Mouse (Mus musculus) G1E (cell line): Measurements from ENCODE around the gene Cmss1. TPM values are rescaled to one million over a fixed set of nuclear protein-coding genes. Genes with fewer than 3 reads are reported as not detected.

Experiments
- ATAC-seq: 2 replicates; pipeline ENCODE4 v1.8.0; 2016; ENCODE audit warnings: mild to moderate bottlenecking; ENCODE audit not compliant: insufficient number of reproducible peaks, poor library complexity, low FRiP score, severe bottlenecking; ENCODE audit errors: extremely low read depth
- DNase-seq: peaks from one replicate; pipeline ENCODE4 v3.0.0; 2012; ENCODE audit warnings: low spot score
- H3K27me3 ChIP-seq: 2 replicates; pipeline ENCODE4 v1.6.1; 2012; ENCODE audit warnings: mild to moderate bottlenecking, low read length, inconsistent platforms; ENCODE audit not compliant: insufficient read depth
- H3K36me3 ChIP-seq: replicated peaks from 2 replicates; pipeline ENCODE3; 2012; ENCODE audit warnings: mild to moderate bottlenecking, inconsistent platforms
- H3K4me1 ChIP-seq: 2 replicates; pipeline ENCODE4 v1.6.1; 2012; ENCODE audit warnings: low read depth, low read length, inconsistent platforms, mixed read lengths; ENCODE audit not compliant: insufficient read depth
- H3K4me3 ChIP-seq: 2 replicates; pipeline ENCODE4 v1.5.1; 2012; ENCODE audit warnings: low read depth, mild to moderate bottlenecking, inconsistent platforms, low read length, moderate library complexity, mixed read lengths
- H3K9me3 ChIP-seq: replicated peaks from 2 replicates; pipeline ENCODE4 v1.6.1; 2012; ENCODE audit warnings: inconsistent platforms
- CTCF ChIP-seq: IDR thresholded peaks from 2 replicates; pipeline ENCODE4 v1.5.1; 2012; ENCODE audit warnings: low read depth, low read length, inconsistent platforms, mixed read lengths
- GATA1 ChIP-seq: IDR thresholded peaks from 2 replicates; pipeline ENCODE4 v1.6.1; 2012; ENCODE audit warnings: borderline replicate concordance, low read length, inconsistent platforms, mixed read lengths
- GATA2 ChIP-seq: IDR thresholded peaks from 2 replicates; pipeline ENCODE4 v1.6.1; 2012; ENCODE audit warnings: low read depth, low read length, inconsistent platforms, borderline replicate concordance
- POLR2AphosphoS5 ChIP-seq: IDR thresholded peaks from 2 replicates; pipeline ENCODE4 v1.6.1; 2012; ENCODE audit warnings: low read depth, low read length, inconsistent platforms; ENCODE audit not compliant: insufficient replicate concordance
- TAL1 ChIP-seq: conservative IDR thresholded peaks from 2 replicates; pipeline ENCODE4 v1.6.1; 2012; ENCODE audit warnings: low read depth, low read length, inconsistent platforms, mixed read lengths
- polyA plus RNA-seq: library from polyadenylated mRNA; stranded (reverse); fragments of >175 nt; gene quantifications from 2 replicates; pipeline ENCODE4 v1.2.3, GENCODE M21; 2012
- total RNA-seq, 2 experiments: library from RNA; stranded (forward) in 1 of 2; stranded (reverse) in 1 of 2; fragments of 200-1000 nt in 1 of 2; fragments of >200 nt in 1 of 2; fragmentation: Nextera tagmentation in 1 of 2; gene quantifications; 2 replicates each; pipeline ENCODE4 v1.2.3; 2014 to 2017

Gene Cmss1
- total and polyA plus RNA-seq, 3 experiments = 12.8 to 66.7 (median 66.3) TPM

GRCm38 (mm10) chr16:57500851-57501250 lies 105.8 kb downstream of the Cmss1 start:
- no peak for TF ChIP-seq POLR2AphosphoS5
- no peak for TF ChIP-seq TAL1
- no peak for TF ChIP-seq GATA2
- TF ChIP-seq CTCF = no peak
- no peak for TF ChIP-seq GATA1
- no peak for ATAC-seq
- H3K36me3 ChIP-seq = peaks cover 6% of the 10 kb centered on the region
- no peak overlapping the region for H3K4me3 ChIP-seq
- DNase-seq = no peak
- H3K27me3 ChIP-seq = no peaks in the 10 kb centered on the region
- no peaks in the 10 kb centered on the region for H3K9me3 ChIP-seq
- no peaks in the 10 kb centered on the region for H3K4me1 ChIP-seq

DNA sequence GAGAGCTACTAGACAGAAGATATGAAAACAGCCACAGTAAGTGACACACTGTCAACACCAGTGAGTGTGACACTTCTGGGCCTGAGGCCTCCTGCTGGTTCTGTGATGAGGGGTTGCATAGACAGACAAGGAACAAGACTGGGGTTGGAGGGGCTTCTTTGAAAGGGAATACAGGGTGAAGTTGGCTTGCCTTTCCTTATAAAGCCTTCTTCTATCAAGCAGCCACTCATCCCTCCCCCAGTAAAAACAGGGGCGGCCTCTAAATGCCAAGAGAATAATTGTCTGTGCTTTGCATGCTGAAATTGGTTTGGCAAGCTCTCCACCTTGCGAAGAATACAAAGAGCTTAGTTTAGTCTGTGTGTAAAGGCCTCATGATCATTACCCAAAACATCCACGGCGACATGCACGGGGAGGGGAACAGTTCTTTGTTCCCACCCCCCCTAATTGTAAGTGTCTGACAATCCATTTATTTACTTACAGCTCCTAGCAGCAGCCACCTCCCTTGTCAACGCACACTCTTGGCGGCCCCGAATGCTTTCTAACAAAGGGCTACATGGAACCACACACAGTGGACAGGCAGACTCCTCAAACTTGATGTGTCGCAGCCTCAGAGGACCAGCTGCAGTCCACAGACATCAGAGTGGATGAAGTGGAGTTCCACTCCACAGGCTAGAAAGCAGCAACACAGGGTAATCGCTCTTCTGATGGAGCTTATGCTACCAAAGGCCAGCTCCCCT lies 110.1 kb downstream of the Cmss1 start:
- Histone ChIP-seq H3K9me3 (no peaks in the 10 kb centered on the region), H3K4me1 (no peaks in the 10 kb centered on the region), H3K27me3 (no peaks in the 10 kb centered on the region), H3K36me3 (peaks cover 6% of the 10 kb centered on the region), H3K4me3 (no peak overlapping the region)
- ATAC-seq (no peak), DNase-seq (no peak)
- no peak for TF ChIP-seq GATA2
- TF ChIP-seq TAL1 = no peak
- no peak for TF ChIP-seq CTCF
- TF ChIP-seq POLR2AphosphoS5 = no peak
- no peak for TF ChIP-seq GATA1

GRCm38 (mm10) chr16:57495476-57496203 lies 111.0 kb downstream of the Cmss1 start:
- H3K27me3 ChIP-seq = no peaks in the 10 kb centered on the region
- H3K4me1 ChIP-seq = no peaks in the 10 kb centered on the region
- DNase-seq (no peak), ATAC-seq (no peak)
- no peaks in the 10 kb centered on the region for H3K9me3 ChIP-seq
- TF ChIP-seq TAL1 (no peak), CTCF (no peak), GATA2 (no peak), POLR2AphosphoS5 (no peak), GATA1 (no peak)
- H3K36me3 ChIP-seq = peaks cover 6% of the 10 kb centered on the region
- H3K4me3 ChIP-seq = no peak overlapping the region

GRCm38 (mm10) chr16:57491853-57492252 lies 114.8 kb downstream of the Cmss1 start:
- Histone ChIP-seq H3K27me3 (no peaks in the 10 kb centered on the region), H3K4me1 (no peaks in the 10 kb centered on the region), H3K36me3 (peaks cover 2% of the 10 kb centered on the region), H3K9me3 (no peaks in the 10 kb centered on the region), H3K4me3 (no peak overlapping the region)
- DNase-seq (no peak), ATAC-seq (no peak)
- no peak for TF ChIP-seq GATA1
- no peak for TF ChIP-seq TAL1
- TF ChIP-seq CTCF = no peak
- TF ChIP-seq POLR2AphosphoS5 = no peak
- no peak for TF ChIP-seq GATA2

DNA sequence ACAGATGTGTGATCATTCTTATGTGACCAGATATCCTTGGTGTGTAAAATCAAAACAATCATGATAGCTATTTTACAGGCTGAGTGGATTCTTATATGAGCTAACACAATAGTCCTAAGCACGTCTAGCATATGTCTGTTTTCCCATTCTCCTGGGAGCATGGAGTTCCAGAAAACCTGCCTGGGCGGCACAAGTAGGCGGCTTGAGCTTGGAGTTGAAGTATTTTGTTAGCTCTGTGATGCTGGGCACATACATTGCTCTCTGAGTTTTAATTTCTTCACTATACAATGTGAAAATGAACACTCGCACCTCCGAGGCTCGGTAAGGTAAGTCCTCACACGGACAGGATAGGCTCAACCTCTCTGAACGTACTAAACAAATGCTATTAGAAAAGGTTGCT lies 116.0 kb downstream of the Cmss1 start:
- Histone ChIP-seq H3K27me3 (no peaks in the 10 kb centered on the region), H3K4me3 (no peak overlapping the region), H3K9me3 (no peaks in the 10 kb centered on the region), H3K36me3 (no peaks in the 10 kb centered on the region), H3K4me1 (no peaks in the 10 kb centered on the region)
- no peak for DNase-seq
- no peak for TF ChIP-seq TAL1
- TF ChIP-seq CTCF = no peak
- no peak for TF ChIP-seq GATA1
- TF ChIP-seq GATA2 = no peak
- TF ChIP-seq POLR2AphosphoS5 = no peak
- no peak for ATAC-seq

GRCm38 (mm10) chr16:57488661-57489060 lies 118.0 kb downstream of the Cmss1 start:
- no peak for DNase-seq
- no peaks in the 10 kb centered on the region for H3K9me3 ChIP-seq
- H3K4me3 ChIP-seq = no peak overlapping the region
- ATAC-seq = no peak
- TF ChIP-seq CTCF = no peak
- TF ChIP-seq GATA1 = no peak
- TF ChIP-seq GATA2 = no peak
- TF ChIP-seq POLR2AphosphoS5 = no peak
- no peak for TF ChIP-seq TAL1
- H3K36me3 ChIP-seq = no peaks in the 10 kb centered on the region
- H3K27me3 ChIP-seq = no peaks in the 10 kb centered on the region
- no peaks in the 10 kb centered on the region for H3K4me1 ChIP-seq
